Mouse (Mus musculus): Measurements from ENCODE around the gene Polr1c. TPM values are rescaled to one million over a fixed set of nuclear protein-coding genes. Genes with fewer than 3 reads are reported as not detected.

Polr1c gene
- polyA plus RNA-seq, 1 experiment: 60.6 TPM

- 97% methylated on average over 15 of the region's 15 CpGs for WGBS
- Histone ChIP-seq H3K27ac (ENCODE audit: control insufficient read depth, insufficient read depth, low read length) (no peak overlapping the region), H3K4me1 (replicated peaks; ENCODE audit: control insufficient read depth, insufficient read depth, low read length) (no peaks in the 10 kb centered on the region), H3K4me3 (ENCODE audit: control insufficient read depth, insufficient read depth, low read length) (no peak overlapping the region), H3K36me3 (ENCODE audit: control insufficient read depth, insufficient read depth, low read length) (peaks cover 62% of the 10 kb centered on the region), H3K27me3 (ENCODE audit: control insufficient read depth, insufficient read depth, low read length) (no peaks in the 10 kb centered on the region)
- TF ChIP-seq POLR2A (IDR thresholded peaks at IDR 0.05; ENCODE audit: control insufficient read depth, extremely low read depth, insufficient read depth, low read length, poor library complexity) (no peak), CTCF (IDR thresholded peaks at IDR 0.05; ENCODE audit: borderline replicate concordance, control insufficient read depth, extremely low read depth, insufficient read depth, low read length, poor library complexity) (no peak)
- DNase-seq: no peak
These were observed 8.2 kb downstream of the Polr1c start for GRCm38 (mm10) chr17:46239516-46240114.

GRCm38 (mm10) chr17:46237480-46237879 lies 10.4 kb downstream of the Polr1c start:
- Histone ChIP-seq H3K27ac (ENCODE audit: control insufficient read depth, insufficient read depth, low read length) (no peak overlapping the region), H3K36me3 (ENCODE audit: control insufficient read depth, insufficient read depth, low read length) (peaks cover 56% of the 10 kb centered on the region), H3K4me3 (ENCODE audit: control insufficient read depth, insufficient read depth, low read length) (no peak overlapping the region), H3K27me3 (ENCODE audit: control insufficient read depth, insufficient read depth, low read length) (no peaks in the 10 kb centered on the region), H3K4me1 (replicated peaks; ENCODE audit: control insufficient read depth, insufficient read depth, low read length) (no peaks in the 10 kb centered on the region)
- no peak for DNase-seq
- 94% methylated on average over 5 of the region's 5 CpGs for WGBS
- TF ChIP-seq CTCF (IDR thresholded peaks at IDR 0.05; ENCODE audit: borderline replicate concordance, control insufficient read depth, extremely low read depth, insufficient read depth, low read length, poor library complexity) (no peak), POLR2A (IDR thresholded peaks at IDR 0.05; ENCODE audit: control insufficient read depth, extremely low read depth, insufficient read depth, low read length, poor library complexity) (no peak)

- peaks cover 52% of the 10 kb centered on the region for H3K36me3 ChIP-seq (ENCODE audit: control insufficient read depth, insufficient read depth, low read length)
- WGBS: 95% methylated on average over 6 of the region's 6 CpGs
- no peak for DNase-seq
These were observed 10.8 kb downstream of the Polr1c start for GRCm38 (mm10) chr17:46237079-46237478.

GRCm38 (mm10) chr17:46236067-46236466 lies 11.8 kb downstream of the Polr1c start:
- Histone ChIP-seq H3K4me3 (ENCODE audit: control insufficient read depth, insufficient read depth, low read length) (no peak overlapping the region), H3K36me3 (ENCODE audit: control insufficient read depth, insufficient read depth, low read length) (peaks cover 49% of the 10 kb centered on the region), H3K27ac (ENCODE audit: control insufficient read depth, insufficient read depth, low read length) (no peak overlapping the region), H3K4me1 (replicated peaks; ENCODE audit: control insufficient read depth, insufficient read depth, low read length) (no peaks in the 10 kb centered on the region), H3K27me3 (ENCODE audit: control insufficient read depth, insufficient read depth, low read length) (no peaks in the 10 kb centered on the region)
- no peak for TF ChIP-seq POLR2A (IDR thresholded peaks at IDR 0.05; ENCODE audit: control insufficient read depth, extremely low read depth, insufficient read depth, low read length, poor library complexity)
- TF ChIP-seq CTCF (IDR thresholded peaks at IDR 0.05; ENCODE audit: borderline replicate concordance, control insufficient read depth, extremely low read depth, insufficient read depth, low read length, poor library complexity): no peak
- no peak for DNase-seq
- WGBS: 100% methylated on average over 1 of the region's 1 CpGs

More at GRCm38 (mm10) chr17:46237079-46237478, 10.8 kb downstream of the Polr1c start:
- no peaks in the 10 kb centered on the region for H3K4me1 ChIP-seq (replicated peaks; ENCODE audit: control insufficient read depth, insufficient read depth, low read length)
- H3K4me3 ChIP-seq (ENCODE audit: control insufficient read depth, insufficient read depth, low read length): no peak overlapping the region
- TF ChIP-seq POLR2A (IDR thresholded peaks at IDR 0.05; ENCODE audit: control insufficient read depth, extremely low read depth, insufficient read depth, low read length, poor library complexity): no peak
- no peak for TF ChIP-seq CTCF (IDR thresholded peaks at IDR 0.05; ENCODE audit: borderline replicate concordance, control insufficient read depth, extremely low read depth, insufficient read depth, low read length, poor library complexity)
- no peaks in the 10 kb centered on the region for H3K27me3 ChIP-seq (ENCODE audit: control insufficient read depth, insufficient read depth, low read length)
- no peak overlapping the region for H3K27ac ChIP-seq (ENCODE audit: control insufficient read depth, insufficient read depth, low read length)

- peaks cover 82% of the 10 kb centered on the region for H3K36me3 ChIP-seq (ENCODE audit: control insufficient read depth, insufficient read depth, low read length)
- TF ChIP-seq CTCF (IDR thresholded peaks at IDR 0.05; ENCODE audit: borderline replicate concordance, control insufficient read depth, extremely low read depth, insufficient read depth, low read length, poor library complexity) (no peak), POLR2A (IDR thresholded peaks at IDR 0.05; ENCODE audit: control insufficient read depth, extremely low read depth, insufficient read depth, low read length, poor library complexity) (no peak)
- no peak for DNase-seq
- no peak overlapping the region for H3K4me3 ChIP-seq (ENCODE audit: control insufficient read depth, insufficient read depth, low read length)
- WGBS: 97% methylated on average over 7 of the region's 7 CpGs
- no peak overlapping the region for H3K27ac ChIP-seq (ENCODE audit: control insufficient read depth, insufficient read depth, low read length)
- H3K4me1 ChIP-seq (replicated peaks; ENCODE audit: control insufficient read depth, insufficient read depth, low read length): no peaks in the 10 kb centered on the region
- H3K27me3 ChIP-seq (ENCODE audit: control insufficient read depth, insufficient read depth, low read length): no peaks in the 10 kb centered on the region
These were observed 20.3 kb downstream of the Polr1c start for GRCm38 (mm10) chr17:46227576-46227975.

- 89% methylated on average over 3 of the region's 3 CpGs for WGBS
- Histone ChIP-seq H3K4me3 (ENCODE audit: control insufficient read depth, insufficient read depth, low read length) (no peak overlapping the region), H3K27me3 (ENCODE audit: control insufficient read depth, insufficient read depth, low read length) (no peaks in the 10 kb centered on the region), H3K4me1 (replicated peaks; ENCODE audit: control insufficient read depth, insufficient read depth, low read length) (no peaks in the 10 kb centered on the region), H3K27ac (ENCODE audit: control insufficient read depth, insufficient read depth, low read length) (no peak overlapping the region), H3K36me3 (ENCODE audit: control insufficient read depth, insufficient read depth, low read length) (peaks cover 87% of the 10 kb centered on the region)
- TF ChIP-seq CTCF (IDR thresholded peaks at IDR 0.05; ENCODE audit: borderline replicate concordance, control insufficient read depth, extremely low read depth, insufficient read depth, low read length, poor library complexity): no peak
- TF ChIP-seq POLR2A (IDR thresholded peaks at IDR 0.05; ENCODE audit: control insufficient read depth, extremely low read depth, insufficient read depth, low read length, poor library complexity): no peak
- DNase-seq: no peak
These were observed 26.3 kb downstream of the Polr1c start for GRCm38 (mm10) chr17:46221601-46222000.

GRCm38 (mm10) chr17:46210550-46210949 lies 37.3 kb downstream of the Polr1c start:
- 98% methylated on average over 3 of the region's 3 CpGs for WGBS
- Histone ChIP-seq H3K4me3 (ENCODE audit: control insufficient read depth, insufficient read depth, low read length) (no peak overlapping the region), H3K27me3 (ENCODE audit: control insufficient read depth, insufficient read depth, low read length) (no peaks in the 10 kb centered on the region), H3K4me1 (replicated peaks; ENCODE audit: control insufficient read depth, insufficient read depth, low read length) (no peaks in the 10 kb centered on the region), H3K27ac (ENCODE audit: control insufficient read depth, insufficient read depth, low read length) (no peak overlapping the region), H3K36me3 (ENCODE audit: control insufficient read depth, insufficient read depth, low read length) (peaks cover 67% of the 10 kb centered on the region)
- TF ChIP-seq POLR2A (IDR thresholded peaks at IDR 0.05; ENCODE audit: control insufficient read depth, extremely low read depth, insufficient read depth, low read length, poor library complexity): no peak
- TF ChIP-seq CTCF (IDR thresholded peaks at IDR 0.05; ENCODE audit: borderline replicate concordance, control insufficient read depth, extremely low read depth, insufficient read depth, low read length, poor library complexity): no peak
- no peak for DNase-seq
